Mouse (Mus musculus) hindbrain, embryonic 14.5 days (tissue): ENCODE measurements at regions not wholly inside any gene's neighbourhood (a gene's known extent, or its start where the extent isn't known, plus 50 kb on each side); places are given as distances from the start of the nearest gene placed in this dataset.

Source experiments
- ATAC-seq: fragments of 200-750 bp; cut with Nextera tagmentation; 2 replicates; pipeline ENCODE4 v1.8.0; 2017; ENCODE audit warnings: moderate number of reproducible peaks, mild to moderate bottlenecking, moderate TSS enrichment, moderate library complexity; ENCODE audit not compliant: low FRiP score
- DNase-seq: peaks from one replicate; pipeline ENCODE4 v3.0.0-alpha.2; 2015; ENCODE audit warnings: low spot score
- H3K27ac ChIP-seq: fragments of 300-500 bp; sonication (generic); 2 replicates; pipeline ENCODE4 v1.5.1; 2014; ENCODE audit warnings: mild to moderate bottlenecking, moderate library complexity
- H3K27me3 ChIP-seq: fragments of 300-500 bp; sonication (generic); 2 replicates; pipeline ENCODE4 v1.6.1; 2014; ENCODE audit warnings: mild to moderate bottlenecking, low read length, mixed read lengths; ENCODE audit not compliant: control insufficient read depth, insufficient read depth
- H3K36me3 ChIP-seq: fragments of 300-500 bp; sonication (generic); replicated peaks from 2 replicates; pipeline ENCODE4 v1.6.1; 2014; ENCODE audit not compliant: control insufficient read depth, insufficient read depth
- H3K4me1 ChIP-seq: fragments of 300-500 bp; sonication (generic); replicated peaks from 2 replicates; pipeline ENCODE4 v1.6.1; 2014; ENCODE audit warnings: antibody characterized with exemption, low read length, mixed read lengths; ENCODE audit not compliant: control insufficient read depth, insufficient read depth
- H3K4me2 ChIP-seq: fragments of 300-500 bp; sonication (generic); replicated peaks from 2 replicates; pipeline ENCODE4 v1.6.1; 2014; ENCODE audit warnings: mild to moderate bottlenecking, moderate library complexity
- H3K4me3 ChIP-seq: fragments of 300-500 bp; sonication (generic); replicated peaks from 2 replicates; pipeline ENCODE4 v1.5.1; 2014; ENCODE audit warnings: mild to moderate bottlenecking, low read length
- H3K9ac ChIP-seq: fragments of 300-500 bp; sonication (generic); 2 replicates; pipeline ENCODE4 v1.6.1; 2014
- H3K9me3 ChIP-seq: fragments of 300-500 bp; sonication (generic); 2 replicates; pipeline ENCODE4 v1.6.1; 2016; ENCODE audit warnings: low read length; ENCODE audit not compliant: control insufficient read depth
- WGBS: fragments of 180-500 bp; shearing (Covaris S2); extraction: QIAGEN DNeasy Blood & Tissue Kit; methylation state at CpG from one replicate; pipeline ENCODE4 v1.1.7; 2014; 5-methylcytosine and 5-hydroxymethylcytosine counted together

DNA sequence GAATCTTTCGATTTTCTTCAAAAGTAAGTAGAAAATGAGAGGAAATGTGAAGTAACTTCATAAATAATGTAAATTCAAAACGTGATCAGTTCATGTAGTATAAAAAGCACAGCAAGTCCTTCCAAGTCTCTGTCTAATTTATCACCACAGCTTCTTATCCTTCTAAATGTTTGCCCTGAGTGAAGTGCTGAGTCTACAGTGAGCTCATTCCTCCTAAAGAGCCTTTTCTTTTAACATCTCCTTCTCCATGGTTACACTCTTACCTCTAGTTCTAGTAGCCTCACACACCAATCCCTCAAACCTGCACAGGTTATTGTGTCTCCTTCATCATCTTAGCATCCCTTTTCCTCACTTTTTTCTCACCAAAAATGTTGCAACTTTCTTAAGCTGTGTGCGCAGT, 375.5 kb downstream of the Pros1 start:
- H3K27ac ChIP-seq: no peak overlapping the region
- no peaks in the 10 kb centered on the region for H3K9me3 ChIP-seq
- H3K27me3 ChIP-seq: no peaks in the 10 kb centered on the region
- 80% methylated on average over 3 of the region's 3 CpGs for WGBS
- H3K36me3 ChIP-seq: no peaks in the 10 kb centered on the region
- H3K4me2 ChIP-seq: no peak overlapping the region
- no peak for ATAC-seq
- no peak overlapping the region for H3K4me3 ChIP-seq
- no peak overlapping the region for H3K9ac ChIP-seq
- DNase-seq: no peak
- no peaks in the 10 kb centered on the region for H3K4me1 ChIP-seq

- no peak overlapping the region for H3K4me3 ChIP-seq
- no peak overlapping the region for H3K27ac ChIP-seq
- DNase-seq: peak; percentile 28
- no peaks in the 10 kb centered on the region for H3K36me3 ChIP-seq
- peak; percentile 57; the same call in 1 of the 2 replicates for ATAC-seq
- H3K4me1 ChIP-seq: no peaks in the 10 kb centered on the region
- H3K27me3 ChIP-seq: no peaks in the 10 kb centered on the region
- no peaks in the 10 kb centered on the region for H3K9me3 ChIP-seq
- no peak overlapping the region for H3K9ac ChIP-seq
- no peak overlapping the region for H3K4me2 ChIP-seq
- WGBS: 15% methylated on average over 5 of the region's 5 CpGs
These were observed 416.1 kb downstream of the Pros1 start for GRCm38 (mm10) chr16:63270173-63270572.

DNA sequence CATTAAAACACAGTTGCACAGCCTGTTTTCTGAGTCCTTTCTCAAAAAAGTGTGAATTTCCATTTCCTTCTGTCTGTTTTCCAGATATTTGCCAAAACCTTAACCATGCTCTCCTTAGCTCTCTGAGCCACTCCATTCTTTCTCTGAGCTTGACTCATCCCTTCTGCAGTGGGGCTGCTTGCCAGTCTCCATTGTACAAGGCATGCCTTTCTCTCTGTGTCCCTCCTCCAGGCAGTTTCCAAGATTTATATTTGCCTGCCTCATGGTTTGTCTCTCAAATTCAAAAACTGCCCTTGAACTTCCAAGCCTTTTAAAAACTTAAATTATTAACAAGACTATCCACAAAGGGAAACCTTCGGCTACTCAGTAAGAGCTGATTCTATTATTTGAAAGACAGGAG, 423.4 kb downstream of the Pros1 start:
- Histone ChIP-seq H3K4me2 (no peak overlapping the region), H3K27me3 (no peaks in the 10 kb centered on the region), H3K9me3 (no peaks in the 10 kb centered on the region), H3K9ac (no peak overlapping the region), H3K4me1 (peaks cover 6% of the 10 kb centered on the region; the same call in 1 of the 2 replicates), H3K36me3 (no peaks in the 10 kb centered on the region), H3K4me3 (no peak overlapping the region), H3K27ac (no peak overlapping the region)
- ATAC-seq (no peak), DNase-seq (no peak)
- 61% methylated on average over 1 of the region's 1 CpGs for WGBS

DNA sequence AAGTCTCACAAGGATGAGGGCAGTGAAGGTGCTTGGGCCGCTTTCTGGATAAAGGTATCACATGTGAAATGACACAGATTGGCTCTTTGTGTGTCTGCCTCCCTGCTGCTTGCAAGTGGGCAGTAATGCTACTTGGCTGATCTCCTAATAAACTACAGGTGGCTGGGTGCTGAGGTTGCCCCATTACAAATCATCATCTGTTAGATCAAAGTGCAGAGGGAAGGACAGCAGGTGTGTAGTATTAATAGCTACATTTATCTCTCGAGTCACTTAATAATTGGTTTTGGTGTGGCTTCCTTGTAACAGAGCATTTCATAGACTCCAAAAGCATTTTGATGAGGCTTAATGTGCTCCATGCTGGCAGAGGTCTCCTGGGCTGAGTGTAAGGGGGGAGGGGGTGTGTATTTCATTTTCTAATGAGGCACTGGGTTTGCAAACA, 424.2 kb downstream of the Pros1 start:
- Histone ChIP-seq H3K27me3 (no peaks in the 10 kb centered on the region), H3K9ac (no peak overlapping the region), H3K4me3 (no peak overlapping the region), H3K4me2 (no peak overlapping the region), H3K9me3 (no peaks in the 10 kb centered on the region), H3K27ac (no peak overlapping the region), H3K4me1 (peaks cover 6% of the 10 kb centered on the region; the same call in 1 of the 2 replicates), H3K36me3 (no peaks in the 10 kb centered on the region)
- 25% methylated on average over 2 of the region's 2 CpGs for WGBS
- DNase-seq (peak; percentile 43), ATAC-seq (peak; percentile 87)

- Histone ChIP-seq H3K27me3 (no peaks in the 10 kb centered on the region), H3K9me3 (no peaks in the 10 kb centered on the region), H3K4me2 (no peak overlapping the region), H3K4me3 (no peak overlapping the region), H3K27ac (no peak overlapping the region), H3K4me1 (no peaks in the 10 kb centered on the region), H3K9ac (no peak overlapping the region), H3K36me3 (no peaks in the 10 kb centered on the region)
- WGBS: 88% methylated on average over 7 of the region's 7 CpGs
- DNase-seq: no peak
- no peak for ATAC-seq
These were observed 433.5 kb downstream of the Pros1 start for GRCm38 (mm10) chr16:63287655-63288054.

GRCm38 (mm10) chr16:63311676-63312075, 457.6 kb downstream of the Pros1 start:
- 93% methylated on average over 1 of the region's 1 CpGs for WGBS
- no peaks in the 10 kb centered on the region for H3K27me3 ChIP-seq
- H3K4me1 ChIP-seq: no peaks in the 10 kb centered on the region
- H3K36me3 ChIP-seq: no peaks in the 10 kb centered on the region
- no peak overlapping the region for H3K4me2 ChIP-seq
- no peak overlapping the region for H3K27ac ChIP-seq
- no peaks in the 10 kb centered on the region for H3K9me3 ChIP-seq
- no peak overlapping the region for H3K4me3 ChIP-seq
- DNase-seq (no peak), ATAC-seq (no peak)
- H3K9ac ChIP-seq: no peak overlapping the region

DNA sequence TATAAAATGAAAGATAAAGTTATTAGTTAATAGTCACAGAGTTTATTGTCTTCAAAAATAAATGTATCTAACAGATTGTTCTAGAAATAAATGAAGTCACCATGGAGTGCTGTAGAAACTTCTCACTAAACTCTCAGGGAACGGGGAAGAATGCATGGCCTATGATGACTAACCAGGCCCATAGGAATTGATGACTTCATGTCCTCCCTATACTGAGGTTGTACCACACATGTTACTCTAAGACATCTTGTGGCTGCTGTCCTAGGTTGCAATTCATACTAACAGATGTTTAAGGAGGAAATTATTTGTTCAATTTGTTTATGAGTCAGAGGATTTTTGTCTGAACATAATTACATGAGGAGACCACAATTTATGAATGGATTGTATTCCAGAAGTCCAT, 459.4 kb downstream of the Pros1 start:
- Histone ChIP-seq H3K36me3 (no peaks in the 10 kb centered on the region), H3K27ac (no peak overlapping the region), H3K27me3 (no peaks in the 10 kb centered on the region), H3K9ac (no peak overlapping the region), H3K4me1 (no peaks in the 10 kb centered on the region), H3K4me2 (no peak overlapping the region), H3K4me3 (no peak overlapping the region), H3K9me3 (no peaks in the 10 kb centered on the region)
- DNase-seq (no peak), ATAC-seq (no peak)
- WGBS: 91% methylated on average over 1 of the region's 1 CpGs

DNA sequence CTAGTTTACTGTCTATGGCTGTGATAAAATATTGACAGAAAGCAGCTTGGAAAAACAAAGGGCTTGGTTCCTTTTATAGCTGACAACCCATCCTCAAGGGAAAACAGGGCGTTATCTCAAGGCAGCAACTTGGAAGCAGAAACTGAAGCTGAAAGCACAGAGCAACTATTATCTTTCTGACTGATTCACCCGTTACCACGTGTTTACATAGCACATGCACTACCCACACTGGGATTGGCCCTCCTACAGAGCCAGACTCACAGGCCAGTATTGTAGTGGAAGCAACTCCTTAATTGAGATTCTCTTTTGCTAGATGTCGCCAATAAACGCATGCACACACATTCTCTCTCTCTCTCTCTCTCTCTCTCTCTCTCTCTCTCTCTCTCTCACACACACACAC, 465.5 kb downstream of the Pros1 start:
- WGBS: 49% methylated on average over 5 of the region's 5 CpGs
- no peak for ATAC-seq
- no peak for DNase-seq

GRCm38 (mm10) chr16:63351511-63352125, 497.5 kb downstream of the Pros1 start:
- no peak overlapping the region for H3K4me3 ChIP-seq
- DNase-seq (peak; percentile 67), ATAC-seq (peak; percentile 74; the same call in 1 of the 2 replicates)
- 40% methylated on average over 6 of the region's 6 CpGs for WGBS
- H3K9ac ChIP-seq: no peak overlapping the region
- H3K4me2 ChIP-seq: no peak overlapping the region
- H3K9me3 ChIP-seq: no peaks in the 10 kb centered on the region
- H3K27me3 ChIP-seq: no peaks in the 10 kb centered on the region
- H3K4me1 ChIP-seq: no peaks in the 10 kb centered on the region
- H3K27ac ChIP-seq: no peak overlapping the region
- no peaks in the 10 kb centered on the region for H3K36me3 ChIP-seq

More for the DNA sequence above, 465.5 kb downstream of the Pros1 start:
- no peaks in the 10 kb centered on the region for H3K36me3 ChIP-seq
- H3K4me2 ChIP-seq: no peak overlapping the region
- no peaks in the 10 kb centered on the region for H3K4me1 ChIP-seq
- no peak overlapping the region for H3K9ac ChIP-seq
- no peaks in the 10 kb centered on the region for H3K9me3 ChIP-seq
- no peaks in the 10 kb centered on the region for H3K27me3 ChIP-seq
- H3K27ac ChIP-seq: no peak overlapping the region
- no peak overlapping the region for H3K4me3 ChIP-seq

DNA sequence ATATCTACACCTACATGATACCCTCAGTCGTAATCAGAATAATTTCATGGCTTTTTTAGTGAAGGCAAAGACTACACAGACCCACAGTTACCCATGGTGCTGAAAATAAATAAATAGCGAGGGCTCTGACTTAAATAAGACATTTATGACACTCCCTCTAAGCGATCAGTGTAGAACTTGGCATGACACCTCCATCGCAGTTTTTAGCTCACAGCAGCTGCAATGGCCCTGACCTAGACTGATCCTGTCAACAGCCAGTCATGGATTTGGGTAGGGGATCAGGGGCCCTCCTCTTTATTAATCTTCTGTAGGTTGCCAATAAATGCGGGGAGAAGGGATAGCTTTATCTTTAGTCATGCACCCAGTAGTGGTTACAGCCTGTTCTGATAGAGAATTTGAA, 494.1 kb downstream of the Epha3 start:
- DNase-seq (no peak), ATAC-seq (no peak)
- Histone ChIP-seq H3K9me3 (no peaks in the 10 kb centered on the region), H3K4me2 (no peak overlapping the region), H3K4me3 (no peak overlapping the region), H3K27me3 (no peaks in the 10 kb centered on the region), H3K9ac (no peak overlapping the region), H3K4me1 (no peaks in the 10 kb centered on the region), H3K27ac (no peak overlapping the region), H3K36me3 (no peaks in the 10 kb centered on the region)
- WGBS: 83% methylated on average over 5 of the region's 5 CpGs
